Mouse (Mus musculus): ENCODE data around the gene Ptprr. TPM values are rescaled to one million over a fixed set of nuclear protein-coding genes. Genes with fewer than 3 reads are reported as not detected.

Gene Ptprr
- polyA plus RNA-seq, 1 experiment from 2014 or later: 0.47 TPM

- ATAC-seq (ENCODE audit: extremely low read depth, insufficient number of reproducible peaks, low FRiP score, low TSS enrichment): no peak
- Histone ChIP-seq H3K4me1 (no peaks in the 10 kb centered on the region), H3K36me3 (no peaks in the 10 kb centered on the region), H3K27me3 (replicated peaks) (no peaks in the 10 kb centered on the region), H3K9ac (no peak overlapping the region), H3K4me3 (no peak overlapping the region), H3K9me3 (0 out of 2 replicates have a peak, but pooled peaks cover 7% of the 10 kb centered on the region), H3K4me2 (no peak overlapping the region), H3K27ac (replicated peaks) (no peak overlapping the region)
- 71% methylated on average over 5 of the region's 5 CpGs for WGBS
These were observed 136.7 kb downstream of the Ptprr start for GRCm38 (mm10) chr10:116154707-116155106.

- Histone ChIP-seq H3K27ac (replicated peaks) (no peak overlapping the region), H3K9me3 (0 out of 2 replicates have a peak, but pooled peaks cover 7% of the 10 kb centered on the region), H3K4me1 (no peaks in the 10 kb centered on the region), H3K4me2 (no peak overlapping the region), H3K36me3 (no peaks in the 10 kb centered on the region), H3K9ac (no peak overlapping the region), H3K4me3 (no peak overlapping the region), H3K27me3 (replicated peaks) (no peaks in the 10 kb centered on the region)
- 48% methylated on average over 1 of the region's 1 CpGs for WGBS
- no peak for ATAC-seq (ENCODE audit: extremely low read depth, insufficient number of reproducible peaks, low FRiP score, low TSS enrichment)
These were observed 138.7 kb downstream of the Ptprr start for GRCm38 (mm10) chr10:116156699-116157098.

GRCm38 (mm10) chr10:116162338-116162737, 144.3 kb downstream of the Ptprr start:
- H3K36me3 ChIP-seq: no peaks in the 10 kb centered on the region
- H3K4me2 ChIP-seq: no peak overlapping the region
- WGBS: 64% methylated on average over 12 of the region's 12 CpGs
- H3K27ac ChIP-seq (replicated peaks): no peak overlapping the region
- no peak overlapping the region for H3K9ac ChIP-seq
- ATAC-seq (ENCODE audit: extremely low read depth, insufficient number of reproducible peaks, low FRiP score, low TSS enrichment): no peak
- no peaks in the 10 kb centered on the region for H3K27me3 ChIP-seq (replicated peaks)
- no peaks in the 10 kb centered on the region for H3K9me3 ChIP-seq
- no peaks in the 10 kb centered on the region for H3K4me1 ChIP-seq
- H3K4me3 ChIP-seq: no peak overlapping the region

- WGBS: 59% methylated on average over 10 of the region's 10 CpGs
- Histone ChIP-seq H3K36me3 (no peaks in the 10 kb centered on the region), H3K4me1 (peaks cover 10% of the 10 kb centered on the region), H3K27ac (replicated peaks) (no peak overlapping the region), H3K4me3 (no peak overlapping the region), H3K9me3 (no peaks in the 10 kb centered on the region), H3K4me2 (no peak overlapping the region), H3K27me3 (replicated peaks) (no peaks in the 10 kb centered on the region), H3K9ac (no peak overlapping the region)
- ATAC-seq (ENCODE audit: extremely low read depth, insufficient number of reproducible peaks, low FRiP score, low TSS enrichment): no peak
These were observed 157.4 kb downstream of the Ptprr start for GRCm38 (mm10) chr10:116175324-116175883.

GRCm38 (mm10) chr10:116177390-116178179, 159.6 kb downstream of the Ptprr start:
- Histone ChIP-seq H3K27ac (replicated peaks) (no peak overlapping the region), H3K27me3 (replicated peaks) (no peaks in the 10 kb centered on the region), H3K4me1 (peaks cover 10% of the 10 kb centered on the region), H3K4me2 (peak overlapping the region; percentile 69), H3K9ac (peak overlapping the region; percentile 71), H3K4me3 (peak overlapping the region; percentile 51), H3K9me3 (no peaks in the 10 kb centered on the region), H3K36me3 (no peaks in the 10 kb centered on the region)
- ATAC-seq (ENCODE audit: extremely low read depth, insufficient number of reproducible peaks, low FRiP score, low TSS enrichment): no peak
- whole genome bisulfite sequencing: 14% methylated on average over 21 of the region's 21 CpGs

GRCm38 (mm10) chr10:116181235-116181634, 163.2 kb downstream of the Ptprr start:
- WGBS: 69% methylated on average over 5 of the region's 5 CpGs
- Histone ChIP-seq H3K27ac (replicated peaks) (no peak overlapping the region), H3K36me3 (no peaks in the 10 kb centered on the region), H3K9ac (no peak overlapping the region), H3K9me3 (no peaks in the 10 kb centered on the region), H3K4me3 (no peak overlapping the region), H3K27me3 (replicated peaks) (no peaks in the 10 kb centered on the region), H3K4me2 (no peak overlapping the region), H3K4me1 (peaks cover 10% of the 10 kb centered on the region)
- ATAC-seq (ENCODE audit: extremely low read depth, insufficient number of reproducible peaks, low FRiP score, low TSS enrichment): no peak

- ATAC-seq (ENCODE audit: extremely low read depth, insufficient number of reproducible peaks, low FRiP score, low TSS enrichment): no peak
- H3K9me3 ChIP-seq: no peaks in the 10 kb centered on the region
- peaks cover 8% of the 10 kb centered on the region for H3K4me1 ChIP-seq
- H3K27ac ChIP-seq (replicated peaks): no peak overlapping the region
- H3K36me3 ChIP-seq: no peaks in the 10 kb centered on the region
- 82% methylated on average over 5 of the region's 5 CpGs for WGBS
- H3K4me3 ChIP-seq: no peak overlapping the region
- H3K27me3 ChIP-seq (replicated peaks): no peaks in the 10 kb centered on the region
- H3K9ac ChIP-seq: no peak overlapping the region
- H3K4me2 ChIP-seq: no peak overlapping the region
These were observed 164.2 kb downstream of the Ptprr start for GRCm38 (mm10) chr10:116182221-116182620.

- 26% methylated on average over 3 of the region's 3 CpGs for WGBS
- no peak overlapping the region for H3K9ac ChIP-seq
- H3K4me3 ChIP-seq: no peak overlapping the region
- ATAC-seq (ENCODE audit: extremely low read depth, insufficient number of reproducible peaks, low FRiP score, low TSS enrichment): no peak
- H3K4me2 ChIP-seq: no peak overlapping the region
- no peaks in the 10 kb centered on the region for H3K9me3 ChIP-seq
- H3K27ac ChIP-seq (replicated peaks): no peak overlapping the region
- no peaks in the 10 kb centered on the region for H3K36me3 ChIP-seq
- no peaks in the 10 kb centered on the region for H3K4me1 ChIP-seq
- H3K27me3 ChIP-seq (replicated peaks): no peaks in the 10 kb centered on the region
These were observed 165.2 kb downstream of the Ptprr start for GRCm38 (mm10) chr10:116183258-116183657.

GRCm38 (mm10) chr10:116191724-116192123, 173.7 kb downstream of the Ptprr start:
- Histone ChIP-seq H3K4me2 (no peak overlapping the region), H3K27ac (replicated peaks) (no peak overlapping the region), H3K36me3 (no peaks in the 10 kb centered on the region), H3K4me1 (peaks cover 7% of the 10 kb centered on the region; the same call in 1 of the 2 replicates), H3K9me3 (no peaks in the 10 kb centered on the region), H3K9ac (no peak overlapping the region), H3K27me3 (replicated peaks) (0 out of 2 replicates have a peak, but pooled peaks cover 3% of the 10 kb centered on the region), H3K4me3 (no peak overlapping the region)
- 56% methylated on average over 2 of the region's 2 CpGs for WGBS
- no peak for ATAC-seq (ENCODE audit: extremely low read depth, insufficient number of reproducible peaks, low FRiP score, low TSS enrichment)

- H3K4me2 ChIP-seq: no peak overlapping the region
- H3K27ac ChIP-seq (replicated peaks): no peak overlapping the region
- no peak overlapping the region for H3K4me3 ChIP-seq
- H3K9ac ChIP-seq: no peak overlapping the region
- ATAC-seq (ENCODE audit: extremely low read depth, insufficient number of reproducible peaks, low FRiP score, low TSS enrichment): no peak
- no peaks in the 10 kb centered on the region for H3K9me3 ChIP-seq
- 70% methylated on average over 8 of the region's 8 CpGs for WGBS
- peaks cover 11% of the 10 kb centered on the region; the same call in 1 of the 2 replicates for H3K4me1 ChIP-seq
- H3K36me3 ChIP-seq: no peaks in the 10 kb centered on the region
- 0 out of 2 replicates have a peak, but pooled peaks cover 3% of the 10 kb centered on the region for H3K27me3 ChIP-seq (replicated peaks)
These were observed 174.3 kb downstream of the Ptprr start for GRCm38 (mm10) chr10:116192293-116192692.

GRCm38 (mm10) chr10:116194409-116194808, 176.4 kb downstream of the Ptprr start:
- no peak overlapping the region for H3K4me3 ChIP-seq
- ATAC-seq (ENCODE audit: extremely low read depth, insufficient number of reproducible peaks, low FRiP score, low TSS enrichment): no peak
- no peaks in the 10 kb centered on the region for H3K36me3 ChIP-seq
- 59% methylated on average over 8 of the region's 8 CpGs for WGBS
- no peak overlapping the region for H3K27ac ChIP-seq (replicated peaks)
- H3K9ac ChIP-seq: no peak overlapping the region
- H3K27me3 ChIP-seq (replicated peaks): 0 out of 2 replicates have a peak, but pooled peaks cover 3% of the 10 kb centered on the region
- peaks cover 11% of the 10 kb centered on the region; the same call in 1 of the 2 replicates for H3K4me1 ChIP-seq
- no peaks in the 10 kb centered on the region for H3K9me3 ChIP-seq
- no peak overlapping the region for H3K4me2 ChIP-seq

Data from heart, embryonic 13.5 days (tissue).